Mouse (Mus musculus): ENCODE results near the gene Slc22a21. TPM values are rescaled to one million over a fixed set of nuclear protein-coding genes. Genes with fewer than 3 reads are reported as not detected.
"Not testable (repeated sequence)": the region's sequence is repeated elsewhere in the genome, so short reads cannot be mapped to it uniquely, and the experiment has no call there.

Slc22a21 gene
- total RNA-seq (2021), result 1 to 10 TPM; 1.9 to 2.1 TPM
- long read RNA-seq, experiment 1, partial matches to known transcripts, result 0 of 1 reads
- long read RNA-seq, experiment 1, other reads (novel, unspliced or antisense), result 1 of 1 reads
- long read RNA-seq, experiment 2, partial matches to known transcripts, result 0 of 1 reads
- long read RNA-seq, experiment 2, other reads (novel, unspliced or antisense), result 1 of 1 reads

DNA sequence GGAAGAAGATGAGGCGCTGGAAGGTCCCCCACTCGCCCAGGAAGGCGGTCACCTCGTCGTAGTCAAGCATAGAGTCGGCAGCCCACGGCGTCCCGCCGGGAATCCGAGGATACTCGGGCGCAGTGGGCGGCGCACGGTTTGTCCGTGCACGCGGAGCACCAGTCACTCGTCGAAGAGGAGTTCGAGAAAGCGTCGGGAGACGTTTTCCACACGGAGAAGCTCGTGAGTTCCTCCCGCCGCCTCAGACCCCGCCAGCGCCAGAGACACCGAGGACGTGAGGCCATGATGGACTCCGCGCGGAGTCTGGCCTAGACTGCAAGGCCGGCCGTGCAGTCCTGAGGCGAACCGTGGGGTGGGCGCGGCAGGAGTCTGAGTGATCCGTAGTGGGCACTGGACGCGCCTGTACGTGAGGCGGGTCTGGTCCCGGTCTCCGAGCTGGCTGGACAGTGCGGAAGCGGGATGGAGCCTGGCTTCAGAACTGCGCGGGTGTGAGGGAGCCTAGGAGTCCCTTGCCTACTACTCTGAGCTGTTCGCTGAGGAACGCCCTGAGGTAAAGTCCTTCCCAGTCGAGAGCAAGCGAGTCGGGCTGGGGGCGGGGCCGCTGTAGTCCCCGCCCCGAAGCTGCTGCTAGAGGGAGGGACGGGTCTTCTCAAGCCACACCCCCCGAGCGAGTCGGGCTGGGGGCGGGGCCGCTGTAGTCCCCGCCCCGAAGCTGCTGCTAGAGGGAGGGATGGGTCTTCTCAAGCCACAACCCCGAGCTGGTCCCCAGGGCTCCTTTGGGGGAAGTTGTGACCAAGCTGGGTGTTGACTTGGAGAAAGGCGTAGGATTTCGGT is at the start of gene Slc22a21:
Gene Slc22a21, minus strand, starts transcription at position 545 of the 834 bp plus-strand sequence.
- intact Hi-C loops (cut with DNase I), result no loop called here

DNA sequence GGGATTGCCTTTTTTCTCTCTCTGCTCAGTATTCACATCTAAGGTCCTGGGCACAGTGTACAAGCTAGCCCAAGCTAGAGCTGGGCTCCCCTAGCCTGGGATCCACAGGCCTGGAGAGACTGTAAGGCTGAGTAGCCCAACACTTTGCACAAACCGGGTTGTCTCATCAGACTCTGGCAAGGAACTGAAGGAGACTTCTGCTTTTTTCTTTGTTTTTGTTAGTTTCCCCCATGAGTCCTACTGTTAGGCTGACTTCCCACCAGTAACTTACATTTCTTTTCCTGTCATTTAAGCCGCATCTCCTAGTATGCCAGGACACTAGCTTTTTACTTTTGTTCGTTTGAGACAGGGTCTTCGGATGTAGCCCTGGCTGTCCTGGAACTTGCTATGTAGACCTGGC is 48.9 kb upstream of the Slc22a21 start:
- intact Hi-C loops (cut with DNase I), result no loop called here
- DNase-seq (ENCODE audit: low spot score in 2 of 2), result no peak

More for the DNA sequence above, at the start of gene Slc22a21:
- peak; percentile 43 to 63 for DNase-seq (ENCODE audit: low spot score in 2 of 2)

DNA sequence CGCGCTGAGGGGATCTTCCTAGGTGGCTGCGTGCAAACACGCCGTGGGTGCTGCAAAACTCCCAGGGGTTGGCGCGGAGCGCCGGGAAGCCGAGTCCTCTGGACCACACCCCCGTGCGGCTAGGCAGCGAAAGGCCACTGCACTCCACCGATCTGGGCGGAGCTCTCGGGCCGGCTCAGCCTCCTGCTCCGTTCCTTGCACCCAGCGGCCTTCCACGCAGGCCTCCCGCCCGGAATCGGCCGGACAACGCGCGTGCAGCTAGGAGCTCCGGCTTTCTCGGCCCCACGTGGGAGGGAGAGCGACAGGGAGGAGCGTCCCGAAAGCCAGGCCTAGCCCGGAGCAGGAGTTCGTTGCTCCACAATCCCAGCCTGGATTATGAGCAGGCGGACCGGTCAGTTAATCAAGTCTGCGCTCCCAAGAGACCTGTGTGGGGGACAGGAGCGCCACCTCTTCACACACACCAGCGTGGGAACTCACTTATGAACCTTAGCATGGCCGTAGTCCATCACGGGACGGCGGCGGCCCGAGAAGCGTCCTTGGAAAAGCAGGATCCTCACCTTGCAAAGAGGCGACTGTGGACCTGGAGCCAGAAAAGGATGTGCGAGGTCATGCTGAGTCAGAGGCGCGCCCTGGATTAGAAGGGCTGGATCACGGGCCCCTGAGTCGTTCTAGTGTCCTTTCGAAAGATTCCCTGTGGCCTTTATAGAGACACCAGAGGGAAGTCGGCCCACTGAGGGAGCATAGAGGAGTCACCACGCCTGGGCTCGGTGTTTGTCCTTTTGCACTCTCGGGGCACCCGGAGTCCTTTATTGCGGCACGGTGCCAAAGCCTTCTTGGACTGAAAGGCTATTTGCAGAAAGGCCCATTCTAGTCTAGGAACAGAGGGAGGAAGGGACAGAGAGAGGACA is 48.2 kb upstream of the Slc22a21 start, which contains the start of gene Slc22a4:
Gene Slc22a4, minus strand, starts transcription at position 47 of the 908 bp plus-strand sequence.
- peak; percentile 56 to 58 for DNase-seq (ENCODE audit: low spot score in 2 of 2)
- intact Hi-C loops (cut with DNase I), result no loop called here

DNA sequence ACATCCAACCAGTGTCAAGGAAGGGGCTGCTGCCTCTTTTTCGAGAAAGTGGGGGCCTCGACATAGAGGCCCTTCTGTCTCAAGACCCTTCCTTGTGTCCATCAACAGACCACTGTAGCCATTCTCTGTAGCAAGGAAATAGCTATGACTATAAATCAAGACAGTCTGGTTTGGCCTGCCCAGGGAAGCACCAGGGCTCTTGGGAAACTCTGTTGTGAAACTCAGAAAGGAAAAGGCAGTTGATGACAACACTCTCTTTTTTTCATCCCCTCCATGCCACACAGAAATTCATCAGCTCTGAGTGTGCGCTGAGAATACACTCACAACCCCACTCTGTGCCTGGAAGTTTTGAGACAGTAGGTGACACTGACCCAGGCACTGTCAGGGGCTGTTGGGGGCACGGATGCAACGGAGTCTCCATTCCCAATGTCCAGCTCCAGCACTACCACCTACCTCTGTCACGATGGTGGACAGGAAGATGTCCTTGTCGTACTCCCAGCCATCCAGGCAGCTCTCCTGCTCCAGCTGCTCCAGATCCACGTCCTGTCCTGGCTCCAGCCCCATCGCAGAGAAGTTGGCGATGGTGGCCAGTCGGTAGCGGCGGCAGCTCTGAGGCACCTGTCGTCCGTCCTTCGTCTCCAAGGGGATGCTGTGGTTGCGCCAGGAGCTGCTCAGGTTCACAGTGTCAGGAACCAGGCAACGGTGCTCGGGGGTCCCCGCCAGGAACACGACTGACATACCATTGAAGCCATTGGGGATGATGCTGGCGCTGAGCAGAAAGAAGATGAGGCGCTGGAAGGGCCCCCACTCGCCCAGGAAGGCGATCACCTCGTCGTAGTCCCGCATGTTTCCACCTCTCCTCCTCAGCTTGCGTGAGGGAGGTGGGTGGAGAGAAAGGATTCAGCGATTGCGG is 47.3 kb upstream of the Slc22a21 start:
- intact Hi-C loops (cut with DNase I), result no loop called here
- DNase-seq (ENCODE audit: low spot score in 2 of 2), result peak in 1 of 2 experiments; percentile 9

DNA sequence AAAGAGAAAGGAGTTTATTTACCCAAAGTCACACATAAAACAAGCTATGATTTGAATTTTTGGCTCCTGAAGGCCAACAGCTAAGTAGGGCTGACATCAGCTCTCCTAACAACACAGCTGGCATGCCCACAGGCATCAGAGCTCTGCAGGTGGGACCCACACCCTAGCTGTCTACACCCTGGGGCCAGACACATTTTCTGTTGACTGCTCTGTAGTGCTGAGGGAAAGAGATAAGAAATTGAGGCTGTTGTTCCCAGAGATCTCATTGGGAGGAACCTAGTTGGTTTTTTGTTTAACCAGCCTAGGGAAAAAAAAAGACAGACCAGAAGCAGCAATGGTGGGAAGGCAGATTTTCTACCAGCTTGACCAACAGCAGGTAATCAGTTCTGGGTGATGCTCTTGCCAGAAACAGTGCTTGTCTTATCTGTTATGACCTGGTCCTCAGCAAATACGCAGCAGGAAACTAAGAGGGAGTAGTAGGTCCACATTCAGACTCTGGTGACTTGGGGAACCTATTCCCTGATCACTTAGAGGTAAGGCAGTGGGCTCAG is 46.4 kb upstream of the Slc22a21 start:
- DNase-seq (ENCODE audit: low spot score in 2 of 2), result no peak
- intact Hi-C loops (cut with DNase I), result no loop called here

DNA sequence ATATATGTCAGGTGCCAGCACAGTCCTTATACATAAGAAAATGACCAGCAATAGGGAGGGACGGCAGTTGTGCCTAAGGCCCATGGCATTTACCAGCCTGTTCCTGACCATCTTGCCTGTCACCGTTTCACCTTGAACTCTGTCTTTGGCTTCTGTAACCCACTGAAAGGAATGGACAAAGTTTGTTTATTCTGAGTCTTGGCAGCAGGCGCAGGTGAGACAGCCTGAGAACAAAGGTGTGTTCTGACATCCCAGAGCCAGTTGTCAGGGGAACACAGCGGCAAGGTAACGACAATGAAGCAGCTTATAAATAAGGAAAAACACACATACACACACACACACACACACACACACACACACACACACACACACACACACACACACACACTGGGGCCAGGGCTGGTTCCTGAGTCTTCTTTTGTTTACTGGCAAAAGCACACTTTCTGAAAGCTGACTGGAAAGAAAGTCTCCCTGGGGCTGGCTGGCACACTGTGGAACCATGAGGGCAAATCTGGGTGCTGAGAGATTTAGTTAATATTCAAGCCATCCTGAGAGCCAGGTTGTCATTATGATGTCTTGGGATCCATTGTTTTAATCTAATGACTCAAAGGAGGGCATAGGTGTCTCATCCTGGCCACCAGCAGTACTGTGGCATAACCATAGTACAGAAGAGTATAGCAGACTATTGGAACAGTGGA is 41.4 kb upstream of the Slc22a21 start:
- intact Hi-C loops (cut with DNase I), result no loop called here
- no peak for DNase-seq (ENCODE audit: low spot score in 2 of 2)

DNA sequence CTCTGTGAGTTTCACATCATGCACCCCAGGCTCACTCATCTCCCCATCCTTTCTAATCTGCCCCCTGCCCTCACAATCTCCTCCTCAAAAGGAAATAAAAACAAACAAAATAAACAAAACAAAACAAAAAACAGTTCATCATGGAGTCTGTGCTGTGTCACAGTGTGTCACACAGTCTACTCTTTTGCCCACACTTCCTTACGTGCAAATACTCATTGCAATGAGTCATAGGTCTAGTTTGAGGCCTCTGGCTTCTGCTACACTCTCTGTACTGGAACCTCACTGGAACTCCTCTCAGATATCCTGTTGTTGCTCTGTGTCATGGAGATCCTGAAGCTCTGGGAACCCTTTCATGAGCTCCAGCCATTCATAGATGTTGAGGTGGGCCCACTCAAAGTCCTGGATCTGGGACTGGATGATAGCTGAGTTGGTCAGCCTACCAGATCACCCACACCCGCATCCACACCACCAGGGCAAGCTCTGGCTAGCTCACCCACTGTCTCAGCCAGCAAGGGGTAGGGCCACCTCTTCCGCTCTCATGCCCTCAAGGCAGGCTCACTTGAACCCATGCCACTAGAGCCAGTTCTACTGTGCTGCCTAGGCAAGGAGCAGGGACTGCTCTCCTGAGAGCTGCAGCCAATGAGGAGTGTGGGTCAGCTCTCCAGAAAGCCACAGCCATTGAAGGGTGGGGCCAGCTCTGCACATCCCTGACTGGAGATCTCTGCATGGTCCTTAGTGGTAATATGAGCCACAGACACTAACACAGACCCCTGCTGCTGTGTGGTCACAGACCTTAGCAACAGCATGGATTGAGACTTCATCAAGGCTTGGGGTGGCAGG is 39.0 kb upstream of the Slc22a21 start:
- DNase-seq (ENCODE audit: low spot score in 2 of 2), result no peak
- intact Hi-C loops (cut with DNase I), result no loop called here

DNA sequence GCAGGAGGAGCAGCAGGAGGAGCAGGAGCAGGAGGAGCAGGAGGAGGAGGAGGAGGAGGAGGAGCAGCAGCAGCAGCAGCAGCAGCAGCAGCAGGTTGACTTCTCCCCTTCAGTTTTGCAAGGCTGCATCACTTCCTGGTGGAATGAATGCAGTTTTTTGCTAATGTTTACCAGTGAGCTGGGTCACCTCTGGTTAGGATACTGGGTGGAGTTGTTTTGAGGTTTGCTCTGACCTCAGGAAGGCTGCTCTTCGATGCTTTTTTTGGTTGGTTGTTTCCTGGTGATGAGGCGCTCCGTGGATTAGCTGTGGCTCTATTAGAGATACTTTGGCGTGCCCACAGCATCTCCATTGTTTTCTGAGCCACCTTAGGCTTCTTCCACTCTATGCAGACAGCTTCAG is 37.5 kb upstream of the Slc22a21 start:
- intact Hi-C loops (cut with DNase I), result no loop called here
- DNase-seq (ENCODE audit: low spot score in 2 of 2), result no peak

DNA sequence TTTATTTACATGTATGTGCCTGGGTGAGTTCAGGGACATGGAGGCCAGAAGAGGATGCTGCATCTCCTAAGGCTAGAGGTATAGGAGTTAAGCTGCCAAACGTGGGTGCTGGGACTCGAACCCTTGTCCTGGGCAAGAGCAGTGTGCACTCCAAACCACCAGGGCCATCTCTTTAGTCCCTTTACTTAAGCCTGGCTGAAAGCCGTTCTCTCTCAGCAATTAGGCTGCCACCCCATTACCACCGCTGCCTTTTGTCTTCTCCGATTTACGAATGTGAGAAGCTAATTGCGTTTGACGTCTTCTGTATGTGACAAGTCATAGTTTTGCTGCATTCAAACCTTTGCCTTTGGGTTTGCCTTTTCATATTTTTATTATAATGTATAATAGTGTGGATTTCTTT is 35.9 kb upstream of the Slc22a21 start:
- intact Hi-C loops (cut with DNase I), result no loop called here
- no peak for DNase-seq (ENCODE audit: low spot score in 2 of 2)

DNA sequence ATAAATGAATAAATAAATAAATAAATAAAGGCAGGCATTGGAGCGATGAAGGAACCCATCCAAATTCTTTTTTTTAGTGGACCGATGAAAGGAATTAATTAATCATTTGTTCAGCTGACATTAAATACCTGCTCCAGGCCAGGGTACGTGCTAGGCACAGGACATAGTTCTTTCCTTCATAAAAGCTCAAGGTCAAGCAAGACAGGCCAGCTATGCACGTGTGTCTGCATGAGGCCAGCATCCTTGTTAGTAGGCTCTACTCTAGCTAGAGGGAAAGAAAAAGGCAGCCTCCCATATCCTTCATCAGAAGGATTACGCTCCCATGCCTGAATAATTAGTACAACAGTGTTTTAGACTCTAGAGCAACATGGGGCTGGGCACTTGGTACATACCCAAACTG is 32.8 kb upstream of the Slc22a21 start:
- no peak for DNase-seq (ENCODE audit: low spot score in 2 of 2)
- intact Hi-C loops (cut with DNase I), result no loop called here

DNA sequence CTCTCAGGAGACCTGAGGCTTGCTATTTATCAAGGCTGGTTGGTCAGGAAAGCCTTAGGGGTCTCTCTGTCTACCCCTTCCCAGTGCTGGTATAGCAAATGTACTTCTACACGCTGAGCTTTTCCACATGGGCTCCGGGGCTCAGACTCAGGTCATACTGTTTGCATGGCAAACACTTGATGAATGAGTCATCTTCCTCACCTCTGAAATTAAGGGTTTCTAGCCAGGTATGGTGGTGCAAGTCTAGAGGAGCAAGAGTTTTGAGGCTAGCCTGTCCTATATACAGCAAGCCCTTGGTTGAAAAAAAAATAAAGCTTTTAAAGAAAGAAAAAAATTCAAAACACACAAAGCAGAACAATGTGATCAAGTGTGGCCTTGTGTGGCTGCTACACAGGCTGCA is 31.1 kb upstream of the Slc22a21 start:
- DNase-seq (ENCODE audit: low spot score in 2 of 2), result no peak
- intact Hi-C loops (cut with DNase I), result no loop called here

DNA sequence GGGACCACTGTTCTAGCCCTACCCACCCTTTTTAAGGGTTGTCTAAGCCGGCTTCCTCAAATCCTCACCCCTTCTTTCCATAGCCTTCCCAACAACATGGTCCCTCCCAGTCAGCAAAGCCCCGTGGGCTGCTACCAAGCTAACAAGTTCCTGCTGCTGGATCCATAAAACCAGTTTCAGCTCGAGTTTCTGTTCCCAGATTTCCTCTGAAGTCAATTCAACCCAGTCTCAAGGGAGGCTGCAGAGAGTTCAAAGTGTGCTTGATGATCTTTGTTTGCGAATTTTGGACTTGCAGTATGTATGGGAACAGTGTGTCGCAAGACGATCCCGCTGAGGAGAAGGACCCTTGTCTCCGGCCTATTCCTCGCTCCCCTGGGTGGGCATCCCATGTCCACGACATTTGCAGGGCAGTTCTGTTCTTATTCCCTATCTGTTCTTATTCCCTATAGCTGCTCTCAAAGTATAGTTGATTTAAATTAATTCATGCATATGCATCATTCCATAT is 28.3 kb upstream of the Slc22a21 start:
- intact Hi-C loops (cut with DNase I), result loop anchor here (10.0 kb wide), 1 partner anchor 526 kb away; no protein-coding TSS in a partner anchor
- no peak for DNase-seq (ENCODE audit: low spot score in 2 of 2)

DNA sequence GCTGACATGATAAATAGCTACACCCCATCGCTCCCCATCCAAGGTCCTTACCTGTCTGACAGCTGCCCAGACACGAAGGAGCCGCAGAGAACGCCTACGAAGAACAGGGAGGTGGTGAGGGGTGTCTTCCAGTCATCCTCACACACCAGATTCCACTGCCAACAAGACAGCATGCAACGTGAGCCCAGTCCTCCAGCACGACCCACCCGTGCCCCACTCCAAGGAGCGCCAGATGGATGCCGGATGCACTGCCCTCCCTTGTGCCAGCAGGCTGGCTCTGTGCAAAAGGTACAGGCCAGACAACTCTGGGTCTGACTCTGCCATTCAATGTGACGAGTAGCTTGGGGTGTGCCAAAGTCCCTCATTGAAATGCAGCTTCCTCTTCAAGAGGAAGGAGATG is 27.6 kb upstream of the Slc22a21 start:
- intact Hi-C loops (cut with DNase I), result loop anchor here (10.0 kb wide), 1 partner anchor 527 kb away; no protein-coding TSS in a partner anchor
- peak in 1 of 2 experiments; percentile 17 for DNase-seq (ENCODE audit: low spot score in 2 of 2)

DNA sequence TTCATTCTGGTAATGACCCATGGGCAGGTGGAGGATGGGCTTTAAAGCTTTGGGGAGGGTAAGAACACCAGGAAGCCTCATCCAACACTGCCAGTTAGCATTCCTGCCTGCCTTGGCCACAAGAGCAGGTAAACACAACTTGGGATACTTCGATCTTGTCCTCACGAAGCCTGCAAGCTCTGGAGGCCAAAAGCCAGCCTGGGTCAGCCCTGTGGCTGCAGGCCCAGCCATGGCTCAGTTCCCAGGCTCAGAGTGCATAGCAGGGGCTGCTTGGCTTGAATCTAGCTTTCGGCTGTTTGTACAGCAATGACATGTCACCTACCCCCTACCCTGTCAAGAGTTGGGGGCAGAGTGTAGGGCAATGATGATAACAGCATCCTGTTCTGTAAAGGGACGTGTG is 26.8 kb upstream of the Slc22a21 start:
- DNase-seq (ENCODE audit: low spot score in 2 of 2), result peak in 1 of 2 experiments; percentile 27
- intact Hi-C loops (cut with DNase I), result loop anchor here (10.0 kb wide), 1 partner anchor 528 kb away; no protein-coding TSS in a partner anchor

DNA sequence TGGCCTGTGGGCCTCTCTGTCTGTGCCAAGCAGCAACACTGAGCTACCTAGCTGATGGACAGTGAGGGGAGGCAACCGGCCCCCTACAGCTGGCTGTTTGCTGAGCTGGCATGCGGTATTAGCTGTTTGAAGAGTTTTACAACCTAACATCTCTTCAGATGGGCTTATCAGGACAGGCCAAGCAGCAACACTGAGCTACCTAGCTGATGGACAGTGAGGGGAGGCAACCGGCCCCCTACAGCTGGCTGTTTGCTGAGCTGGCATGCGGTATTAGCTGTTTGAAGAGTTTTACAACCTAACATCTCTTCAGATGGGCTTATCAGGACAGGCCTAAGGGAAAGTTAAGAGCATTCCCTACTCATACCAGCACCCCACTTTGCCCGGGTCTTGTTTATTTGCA is 26.2 kb upstream of the Slc22a21 start:
- intact Hi-C loops (cut with DNase I), result loop anchor here (10.0 kb wide), 1 partner anchor 528 kb away; no protein-coding TSS in a partner anchor

DNA sequence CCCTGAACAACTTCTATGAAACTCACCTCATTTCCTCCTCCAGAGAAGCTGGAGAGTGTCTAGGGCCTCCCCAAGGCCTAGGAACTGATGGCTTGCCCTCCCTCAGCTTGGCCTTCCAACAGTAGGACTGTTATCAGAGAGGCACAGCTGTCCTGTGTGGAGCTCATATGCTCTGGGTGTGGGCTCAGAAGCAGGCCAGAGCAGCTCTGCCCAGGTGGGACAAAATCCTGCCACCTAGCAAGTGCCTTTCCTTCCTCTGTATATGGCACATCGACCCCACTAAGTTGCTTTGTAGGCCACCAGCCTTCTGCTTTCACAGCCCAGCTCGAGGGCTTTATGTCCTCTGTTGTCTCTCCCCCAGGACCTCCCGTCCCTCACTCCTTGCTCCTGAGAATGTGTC is 24.6 kb upstream of the Slc22a21 start:
- intact Hi-C loops (cut with DNase I), result loop anchor here (5.0 to 10.0 kb wide), 2 partner anchors 253 to 530 kb away; no protein-coding TSS in a partner anchor
- no peak for DNase-seq (ENCODE audit: low spot score in 2 of 2)

More for the DNA sequence above, 26.2 kb upstream of the Slc22a21 start:
- DNase-seq (ENCODE audit: low spot score in 2 of 2), result not testable (repeated sequence)

Data from left cerebral cortex, postnatal 14 days (tissue).